Mouse (Mus musculus): ENCODE data around the gene Sh3bp5l. TPM values are rescaled to one million over a fixed set of nuclear protein-coding genes. Genes with fewer than 3 reads are reported as not detected.

Sh3bp5l gene
- polyA plus RNA-seq, 1 experiment from 2014 or later: 16.7 TPM

GRCm38 (mm10) chr11:58379516-58379915, 49.0 kb downstream of the Sh3bp5l start:
- no peak overlapping the region for H3K4me3 ChIP-seq (replicated peaks)
- no peaks in the 10 kb centered on the region for H3K36me3 ChIP-seq (replicated peaks)
- ATAC-seq (ENCODE audit: insufficient read depth): no peak
- no peak overlapping the region for H3K27ac ChIP-seq (replicated peaks)
- H3K4me2 ChIP-seq: no peak overlapping the region
- peaks cover 3% of the 10 kb centered on the region; the same call in 1 of the 2 replicates for H3K27me3 ChIP-seq
- H3K9ac ChIP-seq: no peak overlapping the region
- H3K9me3 ChIP-seq (replicated peaks): no peaks in the 10 kb centered on the region
- peaks cover 12% of the 10 kb centered on the region for H3K4me1 ChIP-seq (replicated peaks)
- 86% methylated on average over 1 of the region's 1 CpGs for WGBS (ENCODE audit: insufficient replicate concordance)

- Histone ChIP-seq H3K4me3 (replicated peaks) (no peak overlapping the region), H3K9me3 (replicated peaks) (no peaks in the 10 kb centered on the region), H3K27me3 (peaks cover 3% of the 10 kb centered on the region; the same call in 1 of the 2 replicates), H3K9ac (no peak overlapping the region), H3K27ac (replicated peaks) (no peak overlapping the region), H3K4me2 (no peak overlapping the region), H3K4me1 (replicated peaks) (peaks cover 9% of the 10 kb centered on the region), H3K36me3 (replicated peaks) (no peaks in the 10 kb centered on the region)
- no peak for ATAC-seq (ENCODE audit: insufficient read depth)
- WGBS (ENCODE audit: insufficient replicate concordance): 73% methylated on average over 6 of the region's 6 CpGs
Observed at GRCm38 (mm10) chr11:58382471-58382870, 51.9 kb downstream of the Sh3bp5l start.

Other genes with a start within 250 kb of the Sh3bp5l start
- not detected in 2 replicates for gene Gm12248, start 237.6 kb upstream of the Sh3bp5l start, polyA plus RNA-seq (2015; fragmentation: Nextera tagmentation; extraction: Ambion mirVana)
- gene Cnot8, start 226.6 kb upstream of the Sh3bp5l start, polyA plus RNA-seq (2015; fragmentation: Nextera tagmentation; extraction: Ambion mirVana): 34.1 and 37.2 TPM in 2 replicates
- gene Gemin5, start 162.2 kb upstream of the Sh3bp5l start, polyA plus RNA-seq (2015; fragmentation: Nextera tagmentation; extraction: Ambion mirVana): 9.3 and 9.8 TPM in 2 replicates
- gene Mrpl22, start 159.1 kb upstream of the Sh3bp5l start, polyA plus RNA-seq (2015; fragmentation: Nextera tagmentation; extraction: Ambion mirVana): 79.1 and 90.7 TPM in 2 replicates
- gene Igtp, start 131.2 kb upstream of the Sh3bp5l start, polyA plus RNA-seq (2015; fragmentation: Nextera tagmentation; extraction: Ambion mirVana): 9.9 and 11.2 TPM in 2 replicates
- 6.1 and 6.3 TPM in 2 replicates for gene Irgm2, start 131.1 kb upstream of the Sh3bp5l start, polyA plus RNA-seq (2015; fragmentation: Nextera tagmentation; extraction: Ambion mirVana)
- gene 4930438A08Rik, start 55.9 kb upstream of the Sh3bp5l start, polyA plus RNA-seq (2015; fragmentation: Nextera tagmentation; extraction: Ambion mirVana): 2.9 and 3.2 TPM in 2 replicates
- 9.4 and 11.5 TPM in 2 replicates for gene Zfp692, start 23.7 kb upstream of the Sh3bp5l start, polyA plus RNA-seq (2015; fragmentation: Nextera tagmentation; extraction: Ambion mirVana)
- 35.0 and 36.0 TPM in 2 replicates for gene Zfp672, start 385 bp upstream of the Sh3bp5l start, polyA plus RNA-seq (2015; fragmentation: Nextera tagmentation; extraction: Ambion mirVana)
- gene Lypd8, start 48.3 kb downstream of the Sh3bp5l start, polyA plus RNA-seq (2015; fragmentation: Nextera tagmentation; extraction: Ambion mirVana): 0.97 and 1.5 TPM in 2 replicates
- not detected in 2 replicates for gene 1810065E05Rik, start 90.4 kb downstream of the Sh3bp5l start, polyA plus RNA-seq (2015; fragmentation: Nextera tagmentation; extraction: Ambion mirVana)
- gene Gm12253, start 101.8 kb downstream of the Sh3bp5l start, polyA plus RNA-seq (2015; fragmentation: Nextera tagmentation; extraction: Ambion mirVana): not detected in 2 replicates
- not detected in 2 replicates for gene Lypd9, start 122.2 kb downstream of the Sh3bp5l start, polyA plus RNA-seq (2015; fragmentation: Nextera tagmentation; extraction: Ambion mirVana)
- gene Olfr30, start 131.5 kb downstream of the Sh3bp5l start, polyA plus RNA-seq (2015; fragmentation: Nextera tagmentation; extraction: Ambion mirVana): not detected in 2 replicates
- not detected in 2 replicates for gene Olfr332, start 161.8 kb downstream of the Sh3bp5l start, polyA plus RNA-seq (2015; fragmentation: Nextera tagmentation; extraction: Ambion mirVana)
- not detected in 2 replicates for gene Olfr331, start 171.8 kb downstream of the Sh3bp5l start, polyA plus RNA-seq (2015; fragmentation: Nextera tagmentation; extraction: Ambion mirVana)
- gene Olfr330, start 204.1 kb downstream of the Sh3bp5l start, polyA plus RNA-seq (2015; fragmentation: Nextera tagmentation; extraction: Ambion mirVana): not detected in 2 replicates
- gene Olfr329-ps, start 215.7 kb downstream of the Sh3bp5l start, polyA plus RNA-seq (2015; fragmentation: Nextera tagmentation; extraction: Ambion mirVana): not detected in 2 replicates
- gene Olfr328, start 224.9 kb downstream of the Sh3bp5l start, polyA plus RNA-seq (2015; fragmentation: Nextera tagmentation; extraction: Ambion mirVana): not detected in 2 replicates
- gene Olfr224, start 239.8 kb downstream of the Sh3bp5l start, polyA plus RNA-seq (2015; fragmentation: Nextera tagmentation; extraction: Ambion mirVana): not detected in 2 replicates
- gene Olfr325, start 247.0 kb downstream of the Sh3bp5l start, polyA plus RNA-seq (2015; fragmentation: Nextera tagmentation; extraction: Ambion mirVana): not detected in 2 replicates

Measured in liver, embryonic 15.5 days (tissue).